Mouse (Mus musculus): ENCODE measurements around the gene Kdm4b. TPM values are rescaled to one million over a fixed set of nuclear protein-coding genes. Genes with fewer than 3 reads are reported as not detected.
A peak's percentile ranks its signal among the peaks of the same experiment; 100 is the strongest.

Kdm4b gene
- polyA plus RNA-seq, 1 experiment from 2014 or later = 77.3 TPM

- no peaks in the 10 kb centered on the region for H3K27me3 ChIP-seq
- H3K4me2 ChIP-seq (replicated peaks) = peak overlapping the region; percentile 49
- ATAC-seq = no peak
- peak overlapping the region; percentile 52 for H3K9ac ChIP-seq (replicated peaks)
- peaks cover 36% of the 10 kb centered on the region for H3K4me1 ChIP-seq (replicated peaks)
- H3K27ac ChIP-seq = peak overlapping the region; percentile 64
- WGBS = 2% methylated on average over 23 of the region's 23 CpGs
- no peaks in the 10 kb centered on the region for H3K9me3 ChIP-seq
- peaks cover 5% of the 10 kb centered on the region; the same call in 1 of the 2 replicates for H3K36me3 ChIP-seq
- peak overlapping the region; percentile 30 for H3K4me3 ChIP-seq (replicated peaks)
Measured at GRCm38 (mm10) chr17:56289371-56290331, 36.2 kb upstream of the Kdm4b start.

GRCm38 (mm10) chr17:56290388-56291170, 35.3 kb upstream of the Kdm4b start:
- H3K36me3 ChIP-seq = peaks cover 5% of the 10 kb centered on the region; the same call in 1 of the 2 replicates
- no peaks in the 10 kb centered on the region for H3K27me3 ChIP-seq
- no peaks in the 10 kb centered on the region for H3K9me3 ChIP-seq
- H3K27ac ChIP-seq = peak overlapping the region; percentile 64
- ATAC-seq = peak; percentile 53
- H3K4me3 ChIP-seq (replicated peaks) = peak overlapping the region; percentile 30
- peak overlapping the region; percentile 52 for H3K9ac ChIP-seq (replicated peaks)
- peaks cover 36% of the 10 kb centered on the region for H3K4me1 ChIP-seq (replicated peaks)
- H3K4me2 ChIP-seq (replicated peaks) = peak overlapping the region; percentile 49
- 3% methylated on average over 17 of the region's 17 CpGs for WGBS

- Histone ChIP-seq H3K9me3 (no peaks in the 10 kb centered on the region), H3K4me3 (replicated peaks) (peak overlapping the region; percentile 30), H3K4me2 (replicated peaks) (peak overlapping the region; percentile 49), H3K27ac (peak overlapping the region; percentile 64; the same call in 1 of the 2 replicates), H3K9ac (replicated peaks) (no peak overlapping the region; the same call in 1 of the 2 replicates), H3K4me1 (replicated peaks) (peaks cover 36% of the 10 kb centered on the region), H3K27me3 (no peaks in the 10 kb centered on the region), H3K36me3 (peaks cover 1% of the 10 kb centered on the region; the same call in 1 of the 2 replicates)
- peak; percentile 88 for ATAC-seq
- WGBS = 2% methylated on average over 16 of the region's 16 CpGs
Measured at GRCm38 (mm10) chr17:56291171-56291511, 34.7 kb upstream of the Kdm4b start.

- Histone ChIP-seq H3K9ac (replicated peaks) (no peak overlapping the region), H3K27ac (peak overlapping the region; percentile 48; the same call in 1 of the 2 replicates), H3K4me3 (replicated peaks) (no peak overlapping the region), H3K4me1 (replicated peaks) (peaks cover 36% of the 10 kb centered on the region), H3K36me3 (no peaks in the 10 kb centered on the region), H3K4me2 (replicated peaks) (no peak overlapping the region), H3K27me3 (no peaks in the 10 kb centered on the region), H3K9me3 (no peaks in the 10 kb centered on the region)
- no peak for ATAC-seq
- WGBS = 49% methylated on average over 7 of the region's 7 CpGs
Measured at GRCm38 (mm10) chr17:56291826-56292475, 33.9 kb upstream of the Kdm4b start.

- Histone ChIP-seq H3K27ac (no peak within 1 kb of the TSS; the same call in 1 of the 2 replicates), H3K36me3 (no peaks in the 10 kb centered on the region), H3K4me1 (replicated peaks) (peaks cover 35% of the 10 kb centered on the region), H3K4me2 (replicated peaks) (no peak within 1 kb of the TSS), H3K4me3 (replicated peaks) (no peak within 1 kb of the TSS), H3K27me3 (no peaks in the 10 kb centered on the region), H3K9me3 (no peaks in the 10 kb centered on the region), H3K9ac (replicated peaks) (no peak within 1 kb of the TSS; the same call in 1 of the 2 replicates)
- ATAC-seq = no peak
- 80% methylated on average over 4 of the region's 4 CpGs for WGBS
Measured at GRCm38 (mm10) chr17:56292531-56293222, 33.2 kb upstream of the Kdm4b start, which contains the start of gene Plin3. Plin3 (minus strand) TSS chr17:56292873.

GRCm38 (mm10) chr17:56293291-56293690, 32.6 kb upstream of the Kdm4b start:
- Histone ChIP-seq H3K9me3 (no peaks in the 10 kb centered on the region), H3K36me3 (no peaks in the 10 kb centered on the region), H3K4me1 (replicated peaks) (peaks cover 29% of the 10 kb centered on the region), H3K9ac (replicated peaks) (no peak overlapping the region), H3K27ac (no peak overlapping the region), H3K4me2 (replicated peaks) (no peak overlapping the region), H3K27me3 (no peaks in the 10 kb centered on the region), H3K4me3 (replicated peaks) (no peak overlapping the region)
- WGBS = 73% methylated on average over 1 of the region's 1 CpGs
- no peak for ATAC-seq

GRCm38 (mm10) chr17:56294241-56294640, 31.6 kb upstream of the Kdm4b start:
- no peak overlapping the region for H3K27ac ChIP-seq
- no peak for ATAC-seq
- H3K36me3 ChIP-seq = no peaks in the 10 kb centered on the region
- H3K4me3 ChIP-seq (replicated peaks) = no peak overlapping the region
- H3K4me2 ChIP-seq (replicated peaks) = no peak overlapping the region
- H3K4me1 ChIP-seq (replicated peaks) = peaks cover 22% of the 10 kb centered on the region
- WGBS = 92% methylated on average over 19 of the region's 19 CpGs
- H3K9me3 ChIP-seq = no peaks in the 10 kb centered on the region
- no peak overlapping the region for H3K9ac ChIP-seq (replicated peaks)
- no peaks in the 10 kb centered on the region for H3K27me3 ChIP-seq

- no peak overlapping the region for H3K27ac ChIP-seq
- peaks cover 4% of the 10 kb centered on the region; the same call in 1 of the 2 replicates for H3K4me1 ChIP-seq (replicated peaks)
- ATAC-seq = no peak
- H3K36me3 ChIP-seq = no peaks in the 10 kb centered on the region
- WGBS = 67% methylated on average over 1 of the region's 1 CpGs
- H3K4me2 ChIP-seq (replicated peaks) = no peak overlapping the region
- no peak overlapping the region for H3K4me3 ChIP-seq (replicated peaks)
- H3K9ac ChIP-seq (replicated peaks) = no peak overlapping the region
- no peaks in the 10 kb centered on the region for H3K9me3 ChIP-seq
- H3K27me3 ChIP-seq = no peaks in the 10 kb centered on the region
Measured at GRCm38 (mm10) chr17:56296201-56296600, 29.7 kb upstream of the Kdm4b start.

GRCm38 (mm10) chr17:56298238-56298637, 27.6 kb upstream of the Kdm4b start:
- ATAC-seq = no peak
- 96% methylated on average over 1 of the region's 1 CpGs for WGBS
- H3K36me3 ChIP-seq = no peaks in the 10 kb centered on the region
- no peak overlapping the region for H3K9ac ChIP-seq (replicated peaks)
- H3K27me3 ChIP-seq = no peaks in the 10 kb centered on the region
- peaks cover 7% of the 10 kb centered on the region for H3K4me1 ChIP-seq (replicated peaks)
- no peak overlapping the region for H3K4me2 ChIP-seq (replicated peaks)
- no peak overlapping the region for H3K4me3 ChIP-seq (replicated peaks)
- no peaks in the 10 kb centered on the region for H3K9me3 ChIP-seq
- no peak overlapping the region for H3K27ac ChIP-seq

GRCm38 (mm10) chr17:56300186-56300585, 25.7 kb upstream of the Kdm4b start, which contains the start of gene Arrdc5:
Arrdc5 (minus strand) TSS chr17:56300286.
- ATAC-seq = no peak
- H3K4me2 ChIP-seq (replicated peaks) = no peak within 1 kb of the TSS
- no peaks in the 10 kb centered on the region for H3K27me3 ChIP-seq
- H3K36me3 ChIP-seq = no peaks in the 10 kb centered on the region
- H3K4me1 ChIP-seq (replicated peaks) = peaks cover 22% of the 10 kb centered on the region
- H3K9me3 ChIP-seq = no peaks in the 10 kb centered on the region
- WGBS = 92% methylated on average over 9 of the region's 9 CpGs
- H3K27ac ChIP-seq = no peak within 1 kb of the TSS
- no peak within 1 kb of the TSS for H3K4me3 ChIP-seq (replicated peaks)
- no peak within 1 kb of the TSS for H3K9ac ChIP-seq (replicated peaks)

- Histone ChIP-seq H3K36me3 (no peaks in the 10 kb centered on the region), H3K27ac (no peak overlapping the region), H3K27me3 (no peaks in the 10 kb centered on the region), H3K4me2 (replicated peaks) (peak overlapping the region; percentile 88), H3K9me3 (no peaks in the 10 kb centered on the region), H3K9ac (replicated peaks) (no peak overlapping the region), H3K4me3 (replicated peaks) (no peak overlapping the region), H3K4me1 (replicated peaks) (peaks cover 30% of the 10 kb centered on the region)
- 0 out of 2 replicates have a peak, but pooled peaks have one; percentile 2 for ATAC-seq
- WGBS = 16% methylated on average over 13 of the region's 13 CpGs
Measured at GRCm38 (mm10) chr17:56302363-56302996, 23.4 kb upstream of the Kdm4b start.
